21 mouse cellular contexts compared by ENCODE assay signal in the genomic region with DNA sequence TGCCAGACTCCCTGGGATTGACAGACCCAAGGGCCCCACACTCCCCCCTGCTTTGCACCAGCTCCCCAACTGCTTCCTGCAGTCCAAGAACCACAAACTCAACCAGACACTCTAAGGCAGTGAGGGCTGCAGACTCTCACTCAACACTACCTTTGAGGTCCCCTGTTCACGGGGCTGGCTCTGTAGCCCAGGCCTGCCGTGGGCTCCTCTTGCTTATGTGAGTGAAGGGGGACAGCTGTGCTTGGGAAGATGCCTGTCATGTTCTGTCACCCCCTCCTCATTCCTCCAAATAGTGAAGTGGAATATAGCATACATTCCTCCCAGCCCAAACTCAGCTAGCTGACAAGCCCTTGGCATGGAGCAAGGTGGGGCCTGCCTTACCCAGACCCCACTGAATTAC. TPM values are rescaled to one million over a fixed set of nuclear protein-coding genes. Genes with fewer than 3 reads are reported as not detected.
A peak's percentile ranks its signal among the peaks of the same experiment; 100 is the strongest.
DNase-seq lines count a peak whose midpoint lies in the region; ATAC-seq and TF ChIP-seq lines count a peak whose summit lies in the region.
"Had no signal": no experiment of that assay in that cellular context is flagged by ENCODE, and none has a peak within 500 bp of the region (broad histone marks: within the 10 kb centered on the region; RNA-seq: fewer than 3 reads in every experiment).

No protein-coding gene starts in this region.

- H3K4me3 ChIP-seq in layer of hippocampus, adult 2 months, result no peak overlapping the region
- H3K4me3 ChIP-seq in cortical plate, adult 2 months (ENCODE audit: insufficient read depth, low read length), result no peak overlapping the region
- H3K4me3 ChIP-seq in macrophage (ENCODE audit: inconsistent target), result no peak overlapping the region
- H3K4me3 ChIP-seq: embryonic facial prominence, embryonic 12.5 days; erythroblast, embryonic 14.5 days; forebrain, embryonic 12.5 days; forebrain, embryonic 15.5 days; hindbrain, embryonic 12.5 days; hindbrain, embryonic 15.5 days had no signal

- TF ChIP-seq POLR2A in cortical plate, adult 2 months (IDR thresholded peaks at IDR 0.05; ENCODE audit: extremely low read depth, insufficient read depth, low read length), result no peak

- 39% methylated on average over 2 of the region's 2 CpGs for WGBS in macrophage (ENCODE audit: missing documents)

- no peaks in the 10 kb centered on the region for H3K79me2 ChIP-seq in macrophage (ENCODE audit: inconsistent target)

- peak overlapping the region; percentile 98 for H3K27ac ChIP-seq in layer of hippocampus, adult 2 months
- peak overlapping the region; percentile 26 for H3K27ac ChIP-seq in cortical plate, adult 2 months (ENCODE audit: insufficient read depth, low read length)
- H3K27ac ChIP-seq in macrophage, result peak overlapping the region; percentile 99
- H3K27ac ChIP-seq: embryonic facial prominence, embryonic 12.5 days; forebrain, embryonic 12.5 days; forebrain, embryonic 15.5 days; hindbrain, embryonic 12.5 days; hindbrain, embryonic 15.5 days had no signal

- DNase-seq in layer of hippocampus, adult 2 months (ENCODE audit: low spot score in 2 of 2), result no peak
- DNase-seq in layer of hippocampus, postnatal 25 days (ENCODE audit: extremely low spot score in 1 of 2, low spot score in 1 of 2), result no peak
- DNase-seq in spleen, postnatal 4 days (ENCODE audit: low spot score in 2 of 2), result no peak
- DNase-seq: adrenal gland, adult 2 months; adrenal gland, postnatal 14 days; cerebellum, adult 11-12 months; cerebellum, adult 8-10 months; cerebellum, postnatal 10 days; cerebellum, postnatal 36 days; heart, adult 11 months had no signal

- no peak for ATAC-seq in megakaryocyte progenitor cell, adult 5-6 weeks (replicated peaks; ENCODE audit: poor library complexity)
- ATAC-seq: CD4-positive, CD25-positive, alpha-beta regulatory T cell, adult 4 months; forebrain, embryonic 15.5 days had no signal

- peaks cover 17% of the 10 kb centered on the region for H3K4me1 ChIP-seq in cortical plate, adult 2 months (ENCODE audit: control insufficient read depth, insufficient read depth, low read length)

- no peak for TF ChIP-seq CTCF in layer of hippocampus, adult 2 months (conservative IDR thresholded peaks at IDR 0.05)
- no peak for TF ChIP-seq CTCF in cortical plate, adult 2 months (IDR thresholded peaks at IDR 0.05; ENCODE audit: extremely low read depth, insufficient read depth, low read length)

- no peaks in the 10 kb centered on the region for H3K36me3 ChIP-seq in macrophage (ENCODE audit: inconsistent target)
- H3K36me3 ChIP-seq: embryonic facial prominence, embryonic 12.5 days; forebrain, embryonic 12.5 days; forebrain, embryonic 15.5 days; hindbrain, embryonic 12.5 days; hindbrain, embryonic 15.5 days had no signal

RNA-seq across cellular contexts. Expression of a gene that starts 12.1 kb away (rescaled TPM):
- total RNA-seq in layer of hippocampus, adult 2 months (2021), result 1 to 10 TPM; 6.0 to 6.5 TPM
- total RNA-seq in layer of hippocampus, postnatal 25 days (2021), result 1 to 10 TPM; 7.4 to 9.0 TPM
- polyA plus RNA-seq in cortical plate, adult 2 months (2012; rRNA removed), result 24.6 and 33.3 TPM in 2 replicates
- under 1 TPM in 2 of 26 experiments, not detected in 24; 0.47 to 0.71 TPM for total RNA-seq in macrophage (2018; cell fraction: chromatin; rRNA removed)
- under 1 TPM in 2 of 26 experiments, not detected in 24; 0.05 to 0.13 TPM for total RNA-seq in macrophage (2018; cell fraction: cytosol; rRNA removed)
- not detected for total RNA-seq in macrophage (2018; cell fraction: nucleus; rRNA removed)
- not detected in 3 replicates for polyA plus RNA-seq in macrophage (2018)
- not detected in 2 replicates for total RNA-seq in megakaryocyte progenitor cell, adult 5-6 weeks (2015)
- total RNA-seq in megakaryocyte progenitor cell, adult 5-6 weeks (2017), result not detected in 2 replicates
- total RNA-seq: hematopoietic stem cell, adult 5-6 weeks had no signal

RNA-seq across cellular contexts. Expression of a gene that starts 22.4 kb away (rescaled TPM):
- total RNA-seq in layer of hippocampus, adult 2 months (2021), result 10 to 100 TPM; 62.3 to 62.7 TPM
- total RNA-seq in layer of hippocampus, postnatal 25 days (2021), result 10 to 100 TPM; 58.6 to 63.2 TPM
- 45.1 and 48.1 TPM in 2 replicates for polyA plus RNA-seq in cortical plate, adult 2 months (2012; rRNA removed)
- total RNA-seq in macrophage (2018; cell fraction: chromatin; rRNA removed), result 10 to 100 TPM in 2 of 26 experiments, 1 to 10 TPM in 22, under 1 TPM in 2; 0.91 to 17.6 (median 4.5) TPM
- 1 to 10 TPM in 23 of 26 experiments, under 1 TPM in 3; 0.30 to 4.9 (median 2.5) TPM for total RNA-seq in macrophage (2018; cell fraction: cytosol; rRNA removed)
- 10 to 100 TPM in 3 of 26 experiments, 1 to 10 TPM in 20, under 1 TPM in 3; 0.69 to 16.2 (median 4.4) TPM for total RNA-seq in macrophage (2018; cell fraction: nucleus; rRNA removed)
- 2.6 to 6.1 TPM (median 3.2 TPM) in 3 replicates for polyA plus RNA-seq in macrophage (2018)
- total RNA-seq in megakaryocyte progenitor cell, adult 5-6 weeks (2015), result 5.3 and 6.9 TPM in 2 replicates
- total RNA-seq in megakaryocyte progenitor cell, adult 5-6 weeks (2017), result 6.3 and 8.4 TPM in 2 replicates

Comparison
In these comparisons a context has a peak if more than half of its experiments do, and no peak if none do; other contexts are left out.
1. H3K27ac ChIP-seq: peak in every context shown above with its lines; median percentile 99 in macrophage; 98 in layer of hippocampus, adult 2 months; 26 in cortical plate, adult 2 months.
2. RNA of a gene that starts 12.1 kb away (total RNA-seq): 7.4 to 9.0 TPM in layer of hippocampus, postnatal 25 days and 6.0 to 6.5 TPM in layer of hippocampus, adult 2 months; not detected in megakaryocyte progenitor cell, adult 5-6 weeks; every median in the first group is over 4 times any median in the second.
3. RNA of a gene that starts 22.4 kb away (total RNA-seq): 58.6 to 63.2 TPM in layer of hippocampus, postnatal 25 days and 62.3 to 62.7 TPM in layer of hippocampus, adult 2 months; 5.3 to 8.4 TPM in megakaryocyte progenitor cell, adult 5-6 weeks; every median in the first group is over 4 times any median in the second.